Mouse (Mus musculus) frontal cortex, adult 2 months (tissue): Measurements from ENCODE around the gene Jakmip3. TPM values are rescaled to one million over a fixed set of nuclear protein-coding genes. Genes with fewer than 3 reads are reported as not detected.

Experiments used
- DNase-seq, 2 experiments: peaks; one replicate each; pipeline ENCODE4 v3.0.0; 2022; ENCODE audit warnings: low spot score in 1 of 2; ENCODE audit errors: extremely low spot score in 1 of 2
- polyA plus RNA-seq: library from polyadenylated mRNA; depleted of rRNA; stranded (reverse); fragments of >200 nt; gene quantifications from 2 replicates; pipeline ENCODE4 v1.2.3, GENCODE M21; 2012

The Jakmip3 gene
- polyA plus RNA-seq, 1 experiment = 41.0 TPM

- DNase-seq = no peak
Measured at GRCm38 (mm10) chr7:139027136-139027535, 86.6 kb downstream of the Jakmip3 start.

- no peak for DNase-seq
Measured at GRCm38 (mm10) chr7:139031215-139031614, 90.7 kb downstream of the Jakmip3 start.

GRCm38 (mm10) chr7:139063406-139063805 lies 122.9 kb downstream of the Jakmip3 start:
- DNase-seq = peak in 1 of 2 experiments; percentile 42

GRCm38 (mm10) chr7:139068182-139068623 lies 127.7 kb downstream of the Jakmip3 start:
- peak in 1 of 2 experiments; percentile 89 for DNase-seq

GRCm38 (mm10) chr7:139074189-139074588 lies 133.7 kb downstream of the Jakmip3 start:
- DNase-seq = no peak

- no peak for DNase-seq
Measured at GRCm38 (mm10) chr7:139075054-139075794, 134.7 kb downstream of the Jakmip3 start.

- DNase-seq = no peak
Measured at GRCm38 (mm10) chr7:139077283-139077682, 136.8 kb downstream of the Jakmip3 start.

GRCm38 (mm10) chr7:139078181-139078580 lies 137.7 kb downstream of the Jakmip3 start:
- no peak for DNase-seq

- no peak for DNase-seq
Measured at GRCm38 (mm10) chr7:139079141-139079540, 138.6 kb downstream of the Jakmip3 start.

GRCm38 (mm10) chr7:139080714-139081113 lies 140.2 kb downstream of the Jakmip3 start:
- DNase-seq = peak in 1 of 2 experiments; percentile 37

GRCm38 (mm10) chr7:139081158-139081557 lies 140.6 kb downstream of the Jakmip3 start:
- DNase-seq = no peak

GRCm38 (mm10) chr7:139082281-139082680 lies 141.8 kb downstream of the Jakmip3 start:
- no peak for DNase-seq

GRCm38 (mm10) chr7:139084316-139084715 lies 143.8 kb downstream of the Jakmip3 start:
- DNase-seq = no peak

- peak; percentile 84 to 94 for DNase-seq
Measured at GRCm38 (mm10) chr7:139085629-139086194, 145.2 kb downstream of the Jakmip3 start, which contains the start of gene Dpysl4. Gene Dpysl4, plus strand, starts transcription at chr7:139086001.

- DNase-seq = no peak
Measured at GRCm38 (mm10) chr7:139086195-139087158, 145.9 kb downstream of the Jakmip3 start.

GRCm38 (mm10) chr7:139087801-139088200 lies 147.3 kb downstream of the Jakmip3 start:
- DNase-seq = no peak

- DNase-seq = peak in 1 of 2 experiments; percentile 62
Measured at GRCm38 (mm10) chr7:139089892-139090874, 149.7 kb downstream of the Jakmip3 start.

- DNase-seq = no peak
Measured at GRCm38 (mm10) chr7:139091681-139092080, 151.2 kb downstream of the Jakmip3 start.

- no peak for DNase-seq
Measured at GRCm38 (mm10) chr7:139092676-139093075, 152.1 kb downstream of the Jakmip3 start.

- peak in 1 of 2 experiments; percentile 50 for DNase-seq
Measured at GRCm38 (mm10) chr7:139093124-139093523, 152.6 kb downstream of the Jakmip3 start.
